Mouse (Mus musculus): ENCODE results near the gene Wdr46.

- TF ChIP-seq CTCF (IDR thresholded peaks at IDR 0.05; ENCODE audit: extremely low read depth, insufficient read length, insufficient replicate concordance, low read depth, low read length) (no peak), POLR2A (IDR thresholded peaks at IDR 0.05; ENCODE audit: low read depth, low read length) (no peak)
These were observed 22.4 kb downstream of the Wdr46 start for GRCm38 (mm10) chr17:33962876-33963275.
